Mouse (Mus musculus): ENCODE measurements around the gene Susd1. TPM values are rescaled to one million over a fixed set of nuclear protein-coding genes. Genes with fewer than 3 reads are reported as not detected.
A peak's percentile ranks its signal among the peaks of the same experiment; 100 is the strongest.

Gene Susd1
- polyA plus RNA-seq, 1 experiment, result 1.6 TPM

- Histone ChIP-seq H3K27ac (ENCODE audit: insufficient read depth, low read depth, low read length) (no peak overlapping the region), H3K27me3 (ENCODE audit: control insufficient read depth, insufficient read depth, low read length) (no peaks in the 10 kb centered on the region), H3K36me3 (ENCODE audit: control insufficient read depth, insufficient read depth, low read length) (no peaks in the 10 kb centered on the region), H3K4me1 (ENCODE audit: control insufficient read depth, insufficient read depth, insufficient read length, low read length) (peaks cover 4% of the 10 kb centered on the region; the same call in 1 of the 2 replicates), H3K4me3 (ENCODE audit: low read depth, low read length) (no peak overlapping the region)
- no peak for TF ChIP-seq POLR2A (IDR thresholded peaks at IDR 0.05; ENCODE audit: low read depth, low read length)
- no peak for TF ChIP-seq CTCF (IDR thresholded peaks at IDR 0.05; ENCODE audit: extremely low read depth, insufficient read length, insufficient replicate concordance, low read depth, low read length)
- WGBS, result 74% methylated on average over 6 of the region's 6 CpGs
Measured at GRCm38 (mm10) chr4:59450234-59450854, 11.9 kb upstream of the Susd1 start.

- TF ChIP-seq CTCF (IDR thresholded peaks at IDR 0.05; ENCODE audit: extremely low read depth, insufficient read length, insufficient replicate concordance, low read depth, low read length) (no peak), POLR2A (IDR thresholded peaks at IDR 0.05; ENCODE audit: low read depth, low read length) (no peak)
- Histone ChIP-seq H3K27me3 (ENCODE audit: control insufficient read depth, insufficient read depth, low read length) (no peaks in the 10 kb centered on the region), H3K4me3 (ENCODE audit: low read depth, low read length) (no peak overlapping the region), H3K27ac (ENCODE audit: insufficient read depth, low read depth, low read length) (no peak overlapping the region), H3K36me3 (ENCODE audit: control insufficient read depth, insufficient read depth, low read length) (no peaks in the 10 kb centered on the region), H3K4me1 (ENCODE audit: control insufficient read depth, insufficient read depth, insufficient read length, low read length) (peaks cover 2% of the 10 kb centered on the region; the same call in 1 of the 2 replicates)
- 92% methylated on average over 1 of the region's 1 CpGs for WGBS
Measured at GRCm38 (mm10) chr4:59447296-59447695, 8.9 kb upstream of the Susd1 start.

- no peak overlapping the region for H3K27ac ChIP-seq (ENCODE audit: insufficient read depth, low read depth, low read length)
- peaks cover 3% of the 10 kb centered on the region; the same call in 1 of the 2 replicates for H3K4me1 ChIP-seq (ENCODE audit: control insufficient read depth, insufficient read depth, insufficient read length, low read length)
- WGBS, result 71% methylated on average over 6 of the region's 6 CpGs
- H3K4me3 ChIP-seq (ENCODE audit: low read depth, low read length), result no peak overlapping the region
- TF ChIP-seq POLR2A (IDR thresholded peaks at IDR 0.05; ENCODE audit: low read depth, low read length) (no peak), CTCF (IDR thresholded peaks at IDR 0.05; ENCODE audit: extremely low read depth, insufficient read length, insufficient replicate concordance, low read depth, low read length) (no peak)
- H3K27me3 ChIP-seq (ENCODE audit: control insufficient read depth, insufficient read depth, low read length), result no peaks in the 10 kb centered on the region
- no peaks in the 10 kb centered on the region for H3K36me3 ChIP-seq (ENCODE audit: control insufficient read depth, insufficient read depth, low read length)
Measured at GRCm38 (mm10) chr4:59445516-59445915, 7.1 kb upstream of the Susd1 start.

- Histone ChIP-seq H3K27ac (ENCODE audit: insufficient read depth, low read depth, low read length) (no peak overlapping the region), H3K36me3 (ENCODE audit: control insufficient read depth, insufficient read depth, low read length) (no peaks in the 10 kb centered on the region), H3K4me3 (ENCODE audit: low read depth, low read length) (no peak overlapping the region), H3K4me1 (ENCODE audit: control insufficient read depth, insufficient read depth, insufficient read length, low read length) (peaks cover 8% of the 10 kb centered on the region; the same call in 1 of the 2 replicates), H3K27me3 (ENCODE audit: control insufficient read depth, insufficient read depth, low read length) (no peaks in the 10 kb centered on the region)
- TF ChIP-seq POLR2A (IDR thresholded peaks at IDR 0.05; ENCODE audit: low read depth, low read length) (no peak), CTCF (IDR thresholded peaks at IDR 0.05; ENCODE audit: extremely low read depth, insufficient read length, insufficient replicate concordance, low read depth, low read length) (no peak)
- WGBS, result 83% methylated on average over 3 of the region's 3 CpGs
Measured at GRCm38 (mm10) chr4:59444994-59445393, 6.6 kb upstream of the Susd1 start.

- H3K36me3 ChIP-seq (ENCODE audit: control insufficient read depth, insufficient read depth, low read length), result no peaks in the 10 kb centered on the region
- TF ChIP-seq POLR2A (IDR thresholded peaks at IDR 0.05; ENCODE audit: low read depth, low read length) (no peak), CTCF (IDR thresholded peaks at IDR 0.05; ENCODE audit: extremely low read depth, insufficient read length, insufficient replicate concordance, low read depth, low read length) (no peak)
- peaks cover 11% of the 10 kb centered on the region; the same call in 1 of the 2 replicates for H3K4me1 ChIP-seq (ENCODE audit: control insufficient read depth, insufficient read depth, insufficient read length, low read length)
- no peak overlapping the region for H3K27ac ChIP-seq (ENCODE audit: insufficient read depth, low read depth, low read length)
- H3K4me3 ChIP-seq (ENCODE audit: low read depth, low read length), result no peak overlapping the region
- H3K27me3 ChIP-seq (ENCODE audit: control insufficient read depth, insufficient read depth, low read length), result no peaks in the 10 kb centered on the region
- WGBS, result 83% methylated on average over 4 of the region's 4 CpGs
Measured at GRCm38 (mm10) chr4:59444085-59444484, 5.7 kb upstream of the Susd1 start.

- WGBS, result 77% methylated on average over 1 of the region's 1 CpGs
- no peak for TF ChIP-seq CTCF (IDR thresholded peaks at IDR 0.05; ENCODE audit: extremely low read depth, insufficient read length, insufficient replicate concordance, low read depth, low read length)
- no peak for TF ChIP-seq POLR2A (IDR thresholded peaks at IDR 0.05; ENCODE audit: low read depth, low read length)
- Histone ChIP-seq H3K4me1 (ENCODE audit: control insufficient read depth, insufficient read depth, insufficient read length, low read length) (peaks cover 11% of the 10 kb centered on the region; the same call in 1 of the 2 replicates), H3K4me3 (ENCODE audit: low read depth, low read length) (no peak overlapping the region), H3K36me3 (ENCODE audit: control insufficient read depth, insufficient read depth, low read length) (no peaks in the 10 kb centered on the region), H3K27ac (ENCODE audit: insufficient read depth, low read depth, low read length) (peak overlapping the region; percentile 40; the same call in 1 of the 2 replicates), H3K27me3 (ENCODE audit: control insufficient read depth, insufficient read depth, low read length) (no peaks in the 10 kb centered on the region)
Measured at GRCm38 (mm10) chr4:59441265-59441664, 2.8 kb upstream of the Susd1 start.

GRCm38 (mm10) chr4:59439960-59440359 lies 1.5 kb upstream of the Susd1 start:
- Histone ChIP-seq H3K36me3 (ENCODE audit: control insufficient read depth, insufficient read depth, low read length) (no peaks in the 10 kb centered on the region), H3K4me1 (ENCODE audit: control insufficient read depth, insufficient read depth, insufficient read length, low read length) (peaks cover 11% of the 10 kb centered on the region; the same call in 1 of the 2 replicates), H3K4me3 (ENCODE audit: low read depth, low read length) (no peak overlapping the region), H3K27ac (ENCODE audit: insufficient read depth, low read depth, low read length) (peak overlapping the region; percentile 40; the same call in 1 of the 2 replicates), H3K27me3 (ENCODE audit: control insufficient read depth, insufficient read depth, low read length) (no peaks in the 10 kb centered on the region)
- TF ChIP-seq CTCF (IDR thresholded peaks at IDR 0.05; ENCODE audit: extremely low read depth, insufficient read length, insufficient replicate concordance, low read depth, low read length) (no peak), POLR2A (IDR thresholded peaks at IDR 0.05; ENCODE audit: low read depth, low read length) (no peak)
- 19% methylated on average over 2 of the region's 2 CpGs for WGBS

Measured in small intestine, adult 2 months (tissue).